Mouse (Mus musculus) hindbrain, embryonic 16.5 days (tissue): ENCODE data around the gene Sirpa. TPM values are rescaled to one million over a fixed set of nuclear protein-coding genes. Genes with fewer than 3 reads are reported as not detected.

Experiments used
- ATAC-seq: fragments of 200-750 bp; cut with Nextera tagmentation; 2 replicates; pipeline ENCODE4 v1.8.0; 2017; ENCODE audit warnings: moderate TSS enrichment, moderate library complexity
- H3K27ac ChIP-seq: fragments of 300-500 bp; sonication (generic); 2 replicates; pipeline ENCODE4 v1.5.1; 2014; ENCODE audit warnings: low read depth, mild to moderate bottlenecking, control low read depth, low read length, moderate library complexity
- H3K27me3 ChIP-seq: fragments of 300-500 bp; sonication (generic); replicated peaks from 2 replicates; pipeline ENCODE4 v1.6.1; 2014; ENCODE audit warnings: low read length; ENCODE audit not compliant: control insufficient read depth, insufficient read depth
- H3K36me3 ChIP-seq: fragments of 300-500 bp; sonication (generic); 2 replicates; pipeline ENCODE4 v1.6.1; 2014; ENCODE audit warnings: mild to moderate bottlenecking, low read length, moderate library complexity, mixed read lengths; ENCODE audit not compliant: control insufficient read depth, insufficient read depth
- H3K4me1 ChIP-seq: fragments of 300-500 bp; sonication (generic); 2 replicates; pipeline ENCODE4 v1.6.1; 2014; ENCODE audit warnings: low read depth, low read length; ENCODE audit not compliant: control insufficient read depth, insufficient read depth
- H3K4me2 ChIP-seq: fragments of 300-500 bp; sonication (generic); 2 replicates; pipeline ENCODE4 v1.6.1; 2014; ENCODE audit warnings: mild to moderate bottlenecking, low read length, control low read depth, moderate library complexity
- H3K4me3 ChIP-seq: fragments of 300-500 bp; sonication (generic); 2 replicates; pipeline ENCODE4 v1.5.1; 2014; ENCODE audit warnings: mild to moderate bottlenecking, low read length, control low read depth, moderate library complexity
- H3K9ac ChIP-seq: fragments of 300-500 bp; sonication (generic); 2 replicates; pipeline ENCODE4 v1.6.1; 2014; ENCODE audit warnings: low read depth, mild to moderate bottlenecking, control low read depth, low read length, moderate library complexity
- H3K9me3 ChIP-seq: fragments of 300-500 bp; sonication (generic); 2 replicates; pipeline ENCODE4 v1.6.1; 2014; ENCODE audit warnings: mild to moderate bottlenecking, low read length, moderate library complexity; ENCODE audit not compliant: control insufficient read depth
- WGBS: fragments of 180-500 bp; shearing (Covaris S2); extraction: QIAGEN DNeasy Blood & Tissue Kit; methylation state at CpG from one replicate; pipeline ENCODE4 v1.1.7; 2014; 5-methylcytosine and 5-hydroxymethylcytosine counted together
- polyA plus RNA-seq: library from polyadenylated mRNA; unstranded; fragments of >200 nt; fragmentation: Nextera tagmentation; extraction: Ambion mirVana; gene quantifications from 2 replicates; pipeline ENCODE4 v1.2.1, GENCODE M21; 2015

Gene Sirpa
- polyA plus RNA-seq, 1 experiment from 2014 or later, result 31.9 TPM

- Histone ChIP-seq H3K4me2 (no peak overlapping the region), H3K36me3 (peaks cover 23% of the 10 kb centered on the region)
- 92% methylated on average over 6 of the region's 6 CpGs for WGBS
Measured at GRCm38 (mm10) chr2:129613971-129614370, 21.3 kb downstream of the Sirpa start.

GRCm38 (mm10) chr2:129614482-129615185, 22.0 kb downstream of the Sirpa start:
- H3K9me3 ChIP-seq, result no peaks in the 10 kb centered on the region
- H3K9ac ChIP-seq, result no peak overlapping the region
- H3K4me2 ChIP-seq, result no peak overlapping the region
- no peaks in the 10 kb centered on the region for H3K4me1 ChIP-seq
- H3K36me3 ChIP-seq, result peaks cover 19% of the 10 kb centered on the region
- 89% methylated on average over 10 of the region's 10 CpGs for WGBS
- no peak overlapping the region for H3K4me3 ChIP-seq
- ATAC-seq, result no peak
- no peaks in the 10 kb centered on the region for H3K27me3 ChIP-seq
- H3K27ac ChIP-seq, result no peak overlapping the region

More at GRCm38 (mm10) chr2:129613971-129614370, 21.3 kb downstream of the Sirpa start:
- no peak for ATAC-seq
- Histone ChIP-seq H3K9ac (no peak overlapping the region), H3K4me1 (no peaks in the 10 kb centered on the region), H3K9me3 (no peaks in the 10 kb centered on the region), H3K27me3 (no peaks in the 10 kb centered on the region), H3K27ac (no peak overlapping the region), H3K4me3 (no peak overlapping the region)

GRCm38 (mm10) chr2:129620148-129620547, 27.5 kb downstream of the Sirpa start:
- H3K27me3 ChIP-seq, result no peaks in the 10 kb centered on the region
- no peak overlapping the region for H3K9ac ChIP-seq
- H3K4me1 ChIP-seq, result no peaks in the 10 kb centered on the region
- no peak overlapping the region for H3K4me3 ChIP-seq
- H3K36me3 ChIP-seq, result peaks cover 9% of the 10 kb centered on the region
- H3K4me2 ChIP-seq, result no peak overlapping the region
- no peak for ATAC-seq
- H3K9me3 ChIP-seq, result no peaks in the 10 kb centered on the region
- WGBS, result 90% methylated on average over 7 of the region's 7 CpGs
- H3K27ac ChIP-seq, result no peak overlapping the region

GRCm38 (mm10) chr2:129620881-129621280, 28.2 kb downstream of the Sirpa start:
- WGBS, result 93% methylated on average over 5 of the region's 5 CpGs
- no peaks in the 10 kb centered on the region for H3K27me3 ChIP-seq
- no peak overlapping the region for H3K4me2 ChIP-seq
- H3K4me3 ChIP-seq, result no peak overlapping the region
- no peak for ATAC-seq
- H3K27ac ChIP-seq, result no peak overlapping the region
- H3K36me3 ChIP-seq, result peaks cover 3% of the 10 kb centered on the region
- no peak overlapping the region for H3K9ac ChIP-seq
- no peaks in the 10 kb centered on the region for H3K4me1 ChIP-seq
- H3K9me3 ChIP-seq, result no peaks in the 10 kb centered on the region

- WGBS, result 95% methylated on average over 9 of the region's 9 CpGs
- H3K27ac ChIP-seq, result no peak overlapping the region
- H3K4me1 ChIP-seq, result no peaks in the 10 kb centered on the region
Measured at GRCm38 (mm10) chr2:129621654-129622490, 29.2 kb downstream of the Sirpa start.

GRCm38 (mm10) chr2:129622918-129623317, 30.3 kb downstream of the Sirpa start:
- H3K27me3 ChIP-seq, result no peaks in the 10 kb centered on the region
- ATAC-seq, result no peak
- H3K27ac ChIP-seq, result no peak overlapping the region
- H3K9me3 ChIP-seq, result no peaks in the 10 kb centered on the region
- H3K4me1 ChIP-seq, result no peaks in the 10 kb centered on the region
- no peak overlapping the region for H3K4me3 ChIP-seq
- H3K9ac ChIP-seq, result no peak overlapping the region
- no peaks in the 10 kb centered on the region for H3K36me3 ChIP-seq
- WGBS, result 88% methylated on average over 5 of the region's 5 CpGs
- H3K4me2 ChIP-seq, result no peak overlapping the region

More at GRCm38 (mm10) chr2:129621654-129622490, 29.2 kb downstream of the Sirpa start:
- ATAC-seq, result no peak
- H3K27me3 ChIP-seq, result no peaks in the 10 kb centered on the region
- H3K9ac ChIP-seq, result no peak overlapping the region
- no peak overlapping the region for H3K4me2 ChIP-seq
- no peaks in the 10 kb centered on the region for H3K9me3 ChIP-seq
- H3K36me3 ChIP-seq, result no peaks in the 10 kb centered on the region
- no peak overlapping the region for H3K4me3 ChIP-seq

GRCm38 (mm10) chr2:129623771-129624170, 31.1 kb downstream of the Sirpa start:
- Histone ChIP-seq H3K36me3 (0 out of 2 replicates have a peak, but pooled peaks cover 2% of the 10 kb centered on the region), H3K9me3 (no peaks in the 10 kb centered on the region), H3K4me3 (no peak overlapping the region), H3K27ac (no peak overlapping the region), H3K4me2 (no peak overlapping the region), H3K9ac (no peak overlapping the region), H3K27me3 (no peaks in the 10 kb centered on the region), H3K4me1 (no peaks in the 10 kb centered on the region)
- WGBS, result 84% methylated on average over 7 of the region's 7 CpGs
- no peak for ATAC-seq

- H3K36me3 ChIP-seq, result 0 out of 2 replicates have a peak, but pooled peaks cover 2% of the 10 kb centered on the region
- ATAC-seq, result peak; percentile 35; the same call in 1 of the 2 replicates
- no peaks in the 10 kb centered on the region for H3K9me3 ChIP-seq
- no peak overlapping the region for H3K4me2 ChIP-seq
- no peaks in the 10 kb centered on the region for H3K4me1 ChIP-seq
- WGBS, result 43% methylated on average over 13 of the region's 13 CpGs
- no peaks in the 10 kb centered on the region for H3K27me3 ChIP-seq
- no peak overlapping the region for H3K9ac ChIP-seq
- no peak overlapping the region for H3K4me3 ChIP-seq
- no peak overlapping the region for H3K27ac ChIP-seq
Measured at GRCm38 (mm10) chr2:129624246-129624918, 31.7 kb downstream of the Sirpa start.

- Histone ChIP-seq H3K9ac (no peak overlapping the region), H3K4me2 (no peak overlapping the region), H3K27ac (no peak overlapping the region), H3K4me1 (no peaks in the 10 kb centered on the region), H3K27me3 (no peaks in the 10 kb centered on the region), H3K36me3 (peaks cover 4% of the 10 kb centered on the region), H3K9me3 (no peaks in the 10 kb centered on the region), H3K4me3 (no peak overlapping the region)
- ATAC-seq, result peak; percentile 51; the same call in 1 of the 2 replicates
- 47% methylated on average over 6 of the region's 6 CpGs for WGBS
Measured at GRCm38 (mm10) chr2:129624956-129625355, 32.3 kb downstream of the Sirpa start.
